Mouse (Mus musculus): ENCODE measurements around the gene Phc2. TPM values are rescaled to one million over a fixed set of nuclear protein-coding genes. Genes with fewer than 3 reads are reported as not detected.
A peak's percentile ranks its signal among the peaks of the same experiment; 100 is the strongest.

Gene Phc2
- total and polyA plus RNA-seq, 3 experiments = 23.7 to 65.5 TPM; not detected in 1

DNA sequence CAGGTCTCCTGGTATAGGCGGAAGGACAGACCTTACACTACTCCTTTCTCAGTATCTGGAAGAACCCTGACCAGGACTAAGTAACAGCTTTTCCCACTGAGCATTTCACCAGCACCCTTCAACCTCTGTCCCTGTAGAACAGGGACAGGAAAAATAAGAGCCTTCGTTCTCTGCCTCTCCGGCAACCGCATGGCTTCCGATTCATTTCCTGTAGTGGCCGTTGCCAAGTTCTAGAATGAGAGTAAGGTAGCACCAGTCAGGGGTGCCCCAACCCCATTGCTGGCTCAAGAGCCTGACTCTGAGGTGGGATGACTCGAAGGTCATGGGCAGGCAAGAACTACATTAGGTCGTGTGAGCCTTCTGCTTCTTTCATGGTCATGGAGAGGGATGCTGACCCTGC is 90.7 kb downstream of the Phc2 start (continued):
- no peak for TF ChIP-seq MYC (IDR thresholded peaks at IDR 0.05; ENCODE audit: low read depth, low read length)

DNA sequence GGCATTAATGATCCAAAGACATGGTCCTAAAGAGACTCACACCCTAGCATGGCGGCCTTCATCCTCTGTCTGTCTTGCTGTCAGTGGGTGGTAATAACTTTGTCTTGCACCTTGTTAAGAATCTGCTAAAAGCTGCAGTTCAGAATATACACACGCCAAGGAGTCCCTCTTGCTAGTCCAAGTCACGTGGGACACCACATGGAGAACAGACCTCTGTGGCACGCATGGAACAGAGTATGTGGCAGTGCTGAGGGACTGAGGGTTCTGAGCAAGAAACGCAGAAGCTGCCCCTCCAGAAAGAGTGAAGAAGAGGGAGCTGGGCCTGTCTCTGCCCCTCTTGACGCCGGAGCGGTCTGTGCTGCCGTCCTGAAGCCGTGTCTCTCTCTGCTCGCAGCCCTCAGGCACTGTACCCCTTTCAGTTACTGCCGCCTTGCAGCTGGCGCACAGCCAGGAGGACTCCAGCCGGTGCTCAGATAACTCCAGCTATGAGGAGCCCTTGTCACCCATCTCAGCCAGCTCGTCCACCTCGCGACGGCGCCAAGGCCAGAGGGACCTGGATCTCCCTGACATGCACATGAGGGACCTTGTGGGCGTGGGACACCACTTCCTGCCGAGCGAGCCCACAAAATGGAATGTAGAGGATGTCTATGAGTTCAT is 93.2 kb downstream of the Phc2 start:
- no peak overlapping the region for H3K9ac ChIP-seq (ENCODE audit: control insufficient read depth, low read depth, low read length, poor library complexity, severe bottlenecking)
- H3K36me3 ChIP-seq (ENCODE audit: control insufficient read depth in 1 of 2, insufficient read depth in 2 of 2, low read length in 2 of 2) = peaks cover 2 to 7% of the 10 kb centered on the region in 2 experiments; a peak in 2 of 4 replicates
- no peak overlapping the region for H3K27ac ChIP-seq (ENCODE audit: control insufficient read depth, low read depth, low read length)
- no peak for TF ChIP-seq MAX (IDR thresholded peaks at IDR 0.05; ENCODE audit: low read length)
- TF ChIP-seq ZNF384 (IDR thresholded peaks at IDR 0.05; ENCODE audit: low read depth, low read length) = no peak
- TF ChIP-seq CTCF (IDR thresholded peaks at IDR 0.05 in 2 of 3, conservative IDR thresholded peaks at IDR 0.05 in 1 of 3; ENCODE audit: control insufficient read depth in 1 of 3, insufficient read depth in 1 of 3, low read depth in 2 of 3, low read length in 3 of 3, poor library complexity in 1 of 3, severe bottlenecking in 1 of 3) = no peak
- no peak for TF ChIP-seq NRF1 (IDR thresholded peaks at IDR 0.05; ENCODE audit: insufficient read depth, low read depth, low read length, poor library complexity, severe bottlenecking)
- no peak for TF ChIP-seq RCOR1 (IDR thresholded peaks at IDR 0.05; ENCODE audit: low read depth, low read length)
- TF ChIP-seq EP300 (IDR thresholded peaks at IDR 0.05; ENCODE audit: low read depth in 1 of 2, low read length in 2 of 2) = no peak
- TF ChIP-seq CHD1 (IDR thresholded peaks at IDR 0.05; ENCODE audit: low read depth, low read length) = no peak
- TF ChIP-seq TAL1 (IDR thresholded peaks at IDR 0.05; ENCODE audit: low read length) = no peak
- TF ChIP-seq USF2 (IDR thresholded peaks at IDR 0.05; ENCODE audit: borderline replicate concordance in 1 of 2, insufficient read depth in 1 of 2, low read depth in 1 of 2, low read length in 2 of 2) = no peak
- TF ChIP-seq SMC3 (IDR thresholded peaks at IDR 0.05; ENCODE audit: low read depth, low read length) = no peak
- TF ChIP-seq MEF2A (IDR thresholded peaks at IDR 0.05; ENCODE audit: extremely low read depth, insufficient replicate concordance, low read depth, low read length, poor library complexity, severe bottlenecking) = no peak
- TF ChIP-seq MXI1 (IDR thresholded peaks at IDR 0.05; ENCODE audit: low read depth, low read length) = no peak
- no peak for TF ChIP-seq MYC (IDR thresholded peaks at IDR 0.05; ENCODE audit: low read depth, low read length)
- no peaks in the 10 kb centered on the region for H3K9me3 ChIP-seq (replicated peaks; ENCODE audit: insufficient read depth, low read length)
- H3K4me3 ChIP-seq (ENCODE audit: control insufficient read depth in 1 of 2, insufficient read depth in 1 of 2, low read depth in 2 of 2, low read length in 2 of 2) = no peak overlapping the region
- H3K79me2 ChIP-seq (ENCODE audit: control insufficient read depth, insufficient read depth, low read length, poor library complexity) = no peaks in the 10 kb centered on the region
- H3K4me1 ChIP-seq (ENCODE audit: control insufficient read depth in 1 of 2, insufficient read depth in 2 of 2, low read length in 2 of 2) = no peaks in the 10 kb centered on the region
- H3K27me3 ChIP-seq (ENCODE audit: control insufficient read depth in 1 of 2, insufficient read depth in 2 of 2, low read length in 2 of 2) = no peaks in the 10 kb centered on the region
- DNase-seq (ENCODE audit: low read depth, low spot score) = peak; percentile 32

DNA sequence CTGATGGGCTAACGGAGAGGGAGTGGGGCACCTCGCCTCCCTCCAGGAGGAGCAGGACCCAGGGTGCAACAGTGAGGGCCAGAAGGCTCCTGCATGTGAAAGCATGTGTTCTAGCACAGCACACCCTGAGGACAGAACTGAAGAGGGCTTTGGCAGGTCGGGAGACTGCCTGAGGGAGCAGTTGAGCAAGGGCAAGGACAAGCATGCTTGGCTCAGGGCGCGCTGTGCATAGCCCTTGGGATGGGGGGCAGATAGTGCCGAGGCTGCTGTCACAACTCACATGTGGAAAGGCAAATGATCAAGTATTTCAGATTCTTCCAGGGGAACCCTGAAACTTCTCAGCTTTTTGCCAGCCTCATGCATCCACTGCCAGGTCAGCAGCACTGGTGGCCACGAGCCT is 93.8 kb downstream of the Phc2 start:
- Histone ChIP-seq H3K9ac (ENCODE audit: control insufficient read depth, low read depth, low read length, poor library complexity, severe bottlenecking) (no peak overlapping the region), H3K27me3 (ENCODE audit: control insufficient read depth in 1 of 2, insufficient read depth in 2 of 2, low read length in 2 of 2) (no peaks in the 10 kb centered on the region), H3K4me3 (ENCODE audit: control insufficient read depth in 1 of 2, insufficient read depth in 1 of 2, low read depth in 2 of 2, low read length in 2 of 2) (no peak overlapping the region), H3K79me2 (ENCODE audit: control insufficient read depth, insufficient read depth, low read length, poor library complexity) (no peaks in the 10 kb centered on the region), H3K27ac (ENCODE audit: control insufficient read depth, low read depth, low read length) (no peak overlapping the region), H3K9me3 (replicated peaks; ENCODE audit: insufficient read depth, low read length) (no peaks in the 10 kb centered on the region), H3K36me3 (ENCODE audit: control insufficient read depth in 1 of 2, insufficient read depth in 2 of 2, low read length in 2 of 2) (peaks cover 2 to 7% of the 10 kb centered on the region in 2 experiments; a peak in 2 of 4 replicates), H3K4me1 (ENCODE audit: control insufficient read depth in 1 of 2, insufficient read depth in 2 of 2, low read length in 2 of 2) (no peaks in the 10 kb centered on the region)
- DNase-seq (ENCODE audit: low read depth, low spot score) = no peak
- TF ChIP-seq RCOR1 (IDR thresholded peaks at IDR 0.05; ENCODE audit: low read depth, low read length) (no peak), KAT2A (conservative IDR thresholded peaks at IDR 0.05; ENCODE audit: low read depth, low read length) (no peak), SIN3A (IDR thresholded peaks at IDR 0.05; ENCODE audit: low read length) (no peak), ZMIZ1 (IDR thresholded peaks at IDR 0.05; ENCODE audit: low read depth, low read length) (no peak), CHD1 (IDR thresholded peaks at IDR 0.05; ENCODE audit: low read depth, low read length) (no peak), NRF1 (IDR thresholded peaks at IDR 0.05; ENCODE audit: insufficient read depth, low read depth, low read length, poor library complexity, severe bottlenecking) (no peak), GABPA (IDR thresholded peaks at IDR 0.05; ENCODE audit: low read depth, low read length) (no peak), POLR2AphosphoS5 (IDR thresholded peaks at IDR 0.05; ENCODE audit: borderline replicate concordance, low read depth, low read length) (no peak), ELF1 (IDR thresholded peaks at IDR 0.05; ENCODE audit: low read depth, low read length) (no peak), JUND (IDR thresholded peaks at IDR 0.05; ENCODE audit: low read depth, low read length) (no peak)

Data from MEL (cell line).